Mouse (Mus musculus): Measurements from ENCODE around the gene Grcc10.

- no peak for TF ChIP-seq POLR2A (IDR thresholded peaks at IDR 0.05; ENCODE audit: borderline replicate concordance, low read depth, low read length)
- TF ChIP-seq CTCF (IDR thresholded peaks at IDR 0.05; ENCODE audit: low read depth, low read length), result no peak
Measured at GRCm38 (mm10) chr6:124758849-124759232, 17.7 kb upstream of the Grcc10 start.
